Mouse (Mus musculus) small intestine, adult 2 months (tissue): ENCODE data around the gene Plaur. TPM values are rescaled to one million over a fixed set of nuclear protein-coding genes. Genes with fewer than 3 reads are reported as not detected.

ENCODE experiments used
- H3K27ac ChIP-seq: fragments of 200-500 bp; 2 replicates; pipeline ENCODE4 v1.5.1; 2012; ENCODE audit warnings: low read depth, low read length, control low read depth, inconsistent platforms; ENCODE audit not compliant: insufficient read depth
- H3K27me3 ChIP-seq: fragments of 200-500 bp; 2 replicates; pipeline ENCODE4 v1.6.1; 2012; ENCODE audit warnings: mild to moderate bottlenecking, moderate library complexity, low read length, inconsistent platforms; ENCODE audit not compliant: control insufficient read depth, insufficient read depth
- H3K36me3 ChIP-seq: fragments of 200-500 bp; 2 replicates; pipeline ENCODE4 v1.6.1; 2012; ENCODE audit warnings: mild to moderate bottlenecking, low read length, control low read depth, inconsistent platforms; ENCODE audit not compliant: control insufficient read depth, insufficient read depth
- H3K4me1 ChIP-seq: fragments of 200-500 bp; 2 replicates; pipeline ENCODE4 v1.6.1; 2012; ENCODE audit warnings: low read length, inconsistent platforms, mixed read lengths; ENCODE audit not compliant: control insufficient read depth, insufficient read depth, insufficient read length
- H3K4me3 ChIP-seq: fragments of 200-500 bp; 2 replicates; pipeline ENCODE4 v1.5.1; 2012; ENCODE audit warnings: low read depth, mild to moderate bottlenecking, control low read depth, inconsistent platforms, low read length, moderate library complexity
- CTCF ChIP-seq: fragments of 200-500 bp; IDR thresholded peaks from 2 replicates; pipeline ENCODE4 v1.5.1; 2012; ENCODE audit warnings: low read depth, mild to moderate bottlenecking, control low read depth, inconsistent platforms, low read length, moderate library complexity, mixed read lengths; ENCODE audit not compliant: insufficient replicate concordance, insufficient read length; ENCODE audit errors: extremely low read depth
- POLR2A ChIP-seq: fragments of 200-500 bp; IDR thresholded peaks from 2 replicates; pipeline ENCODE4 v1.6.1; 2012; ENCODE audit warnings: low read depth, mild to moderate bottlenecking, control low read depth, inconsistent platforms, low read length, moderate library complexity
- WGBS: fragments of 180-500 bp; shearing (Covaris S2); methylation state at CpG from one replicate; pipeline ENCODE4 v1.1.7; 2018; 5-methylcytosine and 5-hydroxymethylcytosine counted together
- polyA plus RNA-seq: library from polyadenylated mRNA; depleted of rRNA; stranded (reverse); fragments of >200 nt; gene quantifications from 2 replicates; pipeline ENCODE4 v1.2.3, GENCODE M21; 2012

Gene Plaur
- polyA plus RNA-seq, 1 experiment, result 9.9 TPM

GRCm38 (mm10) chr7:24431713-24432112 lies 30.6 kb upstream of the Plaur start:
- TF ChIP-seq CTCF, result no peak
- no peak for TF ChIP-seq POLR2A
- WGBS, result 36% methylated on average over 11 of the region's 11 CpGs
- no peak overlapping the region for H3K4me3 ChIP-seq
- no peaks in the 10 kb centered on the region for H3K36me3 ChIP-seq
- no peak overlapping the region for H3K27ac ChIP-seq
- peaks cover 4% of the 10 kb centered on the region; the same call in 1 of the 2 replicates for H3K27me3 ChIP-seq
- peaks cover 10% of the 10 kb centered on the region for H3K4me1 ChIP-seq

DNA sequence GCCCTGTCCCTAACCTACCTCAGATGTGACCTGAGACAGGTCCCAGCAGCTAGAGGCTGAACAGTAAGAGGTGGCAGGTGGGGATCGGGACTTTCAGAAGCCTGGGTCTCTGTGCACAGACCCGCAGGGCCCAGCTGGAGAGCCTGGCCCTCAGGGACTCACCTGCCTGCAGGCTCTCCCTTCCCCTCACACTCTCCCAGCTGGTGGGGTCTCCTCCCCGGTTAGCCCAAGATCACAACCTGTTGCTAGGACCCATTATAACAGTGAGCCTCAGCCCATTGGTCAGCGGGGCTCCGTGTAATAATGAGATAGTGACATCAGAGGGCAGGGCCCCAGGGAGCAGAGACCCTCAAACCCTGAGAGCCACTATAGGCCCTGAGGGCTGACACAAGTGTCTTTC lies 27.0 kb upstream of the Plaur start:
- WGBS, result 83% methylated on average over 5 of the region's 5 CpGs
- H3K27me3 ChIP-seq, result peaks cover 4% of the 10 kb centered on the region; the same call in 1 of the 2 replicates

GRCm38 (mm10) chr7:24437981-24438380 lies 24.3 kb upstream of the Plaur start:
- no peaks in the 10 kb centered on the region for H3K4me1 ChIP-seq
- H3K27ac ChIP-seq, result no peak overlapping the region
- no peak overlapping the region for H3K4me3 ChIP-seq
- no peaks in the 10 kb centered on the region for H3K36me3 ChIP-seq
- TF ChIP-seq POLR2A (no peak), CTCF (no peak)
- H3K27me3 ChIP-seq, result no peaks in the 10 kb centered on the region
- 60% methylated on average over 10 of the region's 10 CpGs for WGBS

More for the DNA sequence above, 27.0 kb upstream of the Plaur start:
- TF ChIP-seq CTCF (no peak), POLR2A (no peak)
- no peak overlapping the region for H3K27ac ChIP-seq
- no peaks in the 10 kb centered on the region for H3K36me3 ChIP-seq
- peaks cover 10% of the 10 kb centered on the region for H3K4me1 ChIP-seq
- no peak overlapping the region for H3K4me3 ChIP-seq

- H3K4me3 ChIP-seq, result no peak overlapping the region
- H3K27me3 ChIP-seq, result no peaks in the 10 kb centered on the region
- no peaks in the 10 kb centered on the region for H3K4me1 ChIP-seq
- H3K27ac ChIP-seq, result no peak overlapping the region
- no peak for TF ChIP-seq POLR2A
- TF ChIP-seq CTCF, result no peak
- 75% methylated on average over 6 of the region's 6 CpGs for WGBS
- no peaks in the 10 kb centered on the region for H3K36me3 ChIP-seq
Measured at GRCm38 (mm10) chr7:24439191-24439590, 23.1 kb upstream of the Plaur start.

- Histone ChIP-seq H3K4me1 (no peaks in the 10 kb centered on the region), H3K27ac (no peak overlapping the region), H3K36me3 (no peaks in the 10 kb centered on the region), H3K27me3 (no peaks in the 10 kb centered on the region), H3K4me3 (no peak overlapping the region)
- WGBS, result 50% methylated on average over 7 of the region's 7 CpGs
- TF ChIP-seq POLR2A, result no peak
- TF ChIP-seq CTCF, result no peak
Measured at GRCm38 (mm10) chr7:24439891-24440290, 22.4 kb upstream of the Plaur start.

GRCm38 (mm10) chr7:24441785-24442184 lies 20.5 kb upstream of the Plaur start:
- H3K4me3 ChIP-seq, result no peak overlapping the region
- no peaks in the 10 kb centered on the region for H3K36me3 ChIP-seq
- 11% methylated on average over 1 of the region's 1 CpGs for WGBS
- H3K27ac ChIP-seq, result 0 out of 2 replicates have a peak overlapping the region, but pooled peaks have one; percentile 36
- H3K4me1 ChIP-seq, result no peaks in the 10 kb centered on the region
- no peaks in the 10 kb centered on the region for H3K27me3 ChIP-seq
- TF ChIP-seq POLR2A (no peak), CTCF (peak; percentile 98)

DNA sequence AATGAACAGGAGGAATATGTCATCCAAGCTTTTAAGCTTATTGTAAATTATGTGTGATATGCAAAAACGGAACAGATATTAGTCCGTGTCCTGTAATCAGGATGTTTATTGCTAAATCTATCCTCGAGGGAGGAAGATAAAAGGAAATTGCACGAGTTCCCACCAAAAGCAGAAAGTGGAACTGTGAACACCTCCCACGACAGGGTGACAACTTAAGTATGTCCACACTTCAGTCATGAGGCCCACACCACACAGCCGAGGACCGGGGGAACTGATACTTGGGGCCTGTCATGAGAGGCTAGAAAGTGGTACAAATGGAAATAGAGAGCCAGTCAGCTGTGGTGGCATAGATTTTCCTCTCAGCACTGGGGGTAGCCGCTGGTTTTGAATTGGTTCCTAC lies 20.0 kb upstream of the Plaur start:
- Histone ChIP-seq H3K4me1 (no peaks in the 10 kb centered on the region), H3K36me3 (no peaks in the 10 kb centered on the region), H3K4me3 (no peak overlapping the region), H3K27me3 (no peaks in the 10 kb centered on the region), H3K27ac (0 out of 2 replicates have a peak overlapping the region, but pooled peaks have one; percentile 36)
- TF ChIP-seq CTCF (no peak), POLR2A (no peak)
- WGBS, result 57% methylated on average over 8 of the region's 8 CpGs
